Mouse (Mus musculus) left cerebral cortex, adult 11 months (tissue): ENCODE results near the gene Wdr93.
A peak's percentile ranks its signal among the peaks of the same experiment; 100 is the strongest.
"Not testable (repeated sequence)": the region's sequence is repeated elsewhere in the genome, so short reads cannot be mapped to it uniquely, and the experiment has no call there.

Experiments
- DNase-seq: peaks from one replicate; pipeline ENCODE4 v3.0.0; 2022; ENCODE audit warnings: low spot score

Wdr93 gene

GRCm38 (mm10) chr7:79749511-79749910 lies 6.5 kb downstream of the Wdr93 start:
- DNase-seq: no peak

- no peak for DNase-seq
Measured at GRCm38 (mm10) chr7:79756334-79756733, 13.4 kb downstream of the Wdr93 start.

GRCm38 (mm10) chr7:79758176-79758575 lies 15.2 kb downstream of the Wdr93 start:
- no peak for DNase-seq

GRCm38 (mm10) chr7:79759766-79760165 lies 16.8 kb downstream of the Wdr93 start:
- no peak for DNase-seq

GRCm38 (mm10) chr7:79761124-79761876 lies 18.3 kb downstream of the Wdr93 start:
- no peak for DNase-seq

GRCm38 (mm10) chr7:79762106-79762505 lies 19.1 kb downstream of the Wdr93 start:
- DNase-seq: no peak

GRCm38 (mm10) chr7:79765991-79766390 lies 23.0 kb downstream of the Wdr93 start:
- DNase-seq: no peak

- DNase-seq: no peak
Measured at GRCm38 (mm10) chr7:79769664-79770063, 26.7 kb downstream of the Wdr93 start.

- DNase-seq: peak; percentile 37
Measured at GRCm38 (mm10) chr7:79771561-79772512, 28.9 kb downstream of the Wdr93 start.

GRCm38 (mm10) chr7:79780647-79781626 lies 38.0 kb downstream of the Wdr93 start:
- DNase-seq: peak; percentile 56

GRCm38 (mm10) chr7:79781826-79782515 lies 39.0 kb downstream of the Wdr93 start:
- DNase-seq: no peak

GRCm38 (mm10) chr7:79782516-79782855 lies 39.5 kb downstream of the Wdr93 start:
- no peak for DNase-seq

- peak; percentile 43 for DNase-seq
Measured at GRCm38 (mm10) chr7:79786295-79786694, 43.3 kb downstream of the Wdr93 start.

- DNase-seq: not testable (repeated sequence)
Measured at GRCm38 (mm10) chr7:79789812-79790211, 46.8 kb downstream of the Wdr93 start.

- DNase-seq: no peak
Measured at GRCm38 (mm10) chr7:79792635-79793421, 49.9 kb downstream of the Wdr93 start.

GRCm38 (mm10) chr7:79793688-79794087 lies 50.7 kb downstream of the Wdr93 start, which contains the start of gene Mesp1:
Gene Mesp1, minus strand, starts transcription at chr7:79793788.
- DNase-seq: no peak

GRCm38 (mm10) chr7:79798606-79799005 lies 55.6 kb downstream of the Wdr93 start:
- DNase-seq: no peak

- peak; percentile 53 for DNase-seq
Measured at GRCm38 (mm10) chr7:79799048-79799447, 56.1 kb downstream of the Wdr93 start.

GRCm38 (mm10) chr7:79799506-79799905 lies 56.5 kb downstream of the Wdr93 start:
- no peak for DNase-seq

GRCm38 (mm10) chr7:79800336-79800735 lies 57.4 kb downstream of the Wdr93 start:
- no peak for DNase-seq
